Comparison of ENCODE assay signal across 24 mouse cellular contexts in genomic region chr11:89043046-89043445, GRCm38 (mm10). TPM values are rescaled to one million over a fixed set of nuclear protein-coding genes. Genes with fewer than 3 reads are reported as not detected.
DNase-seq lines count a peak whose midpoint lies in the region.
"Had no signal": no experiment of that assay in that cellular context is flagged by ENCODE, and none has a peak within 500 bp of the region (broad histone marks: within the 10 kb centered on the region; RNA-seq: fewer than 3 reads in every experiment).

No protein-coding gene starts in this region.

- DNase-seq in adrenal gland, adult 2 months, result peak; percentile 65
- DNase-seq in adrenal gland, postnatal 4 days (ENCODE audit: low spot score in 2 of 2), result no peak
- peak; percentile 7 for DNase-seq in kidney, postnatal 10 days
- DNase-seq in kidney, adult 11 months, result no peak
- DNase-seq in adipocyte (ENCODE audit: low spot score), result peak; percentile 59
- DNase-seq in adrenal gland, postnatal 36 days, result peak; percentile 57 to 68
- no peak for DNase-seq in embryo, embryonic 10.5 days (ENCODE audit: low spot score)
- DNase-seq: B cell, adult 2 months; cerebellum, adult 9-10 months; cerebellum, postnatal 14 days; forebrain, postnatal 0 days; gastrocnemius, adult 2 months; gastrocnemius, postnatal 14 days; heart, adult 11 months had no signal

RNA-seq across cellular contexts. Expression of gene Dgke, which starts 23.6 kb away (rescaled TPM):
- 10 to 100 TPM; 11.0 to 11.3 TPM for total RNA-seq in adrenal gland, adult 2 months (2021)
- polyA plus RNA-seq in adrenal gland, adult 2 months (2012; rRNA removed), result 7.8 TPM in 2 replicates
- 10 to 100 TPM; 11.3 to 14.2 TPM for total RNA-seq in adrenal gland, postnatal 4 days (2021)
- 10 to 100 TPM; 12.1 to 17.3 TPM for total RNA-seq in adrenal gland, postnatal 36 days (2021)

RNA-seq across cellular contexts. Expression of gene Gm525, which starts 30.6 kb away (rescaled TPM):
- not detected for total RNA-seq in adrenal gland, adult 2 months (2021)
- polyA plus RNA-seq in adrenal gland, adult 2 months (2012; rRNA removed), result 0.26 and 0.58 TPM in 2 replicates
- under 1 TPM in 1 of 2 experiments, not detected in 1; 0.62 TPM for total RNA-seq in adrenal gland, postnatal 4 days (2021)
- not detected for total RNA-seq in adrenal gland, postnatal 36 days (2021)
- total RNA-seq: forebrain, postnatal 0 days; G1E; gastrocnemius, adult 2 months; gastrocnemius, postnatal 14 days; heart, postnatal 25 days; hematopoietic stem cell, adult 5-6 weeks had no signal
- polyA plus RNA-seq: forebrain, embryonic 11.5 days; forebrain, embryonic 14.5 days; G1E; heart, embryonic 11.5 days; heart, embryonic 14.5 days; heart, postnatal 0 days; hindbrain, embryonic 15.5 days; Patski had no signal

RNA-seq across cellular contexts. Expression of gene Trim25, which starts 43.9 kb away (rescaled TPM):
- total RNA-seq in adrenal gland, adult 2 months (2021), result 100 to 1,000 TPM in 1 of 2 experiments, 10 to 100 TPM in 1; 87.4 to 180 TPM
- 181 and 270 TPM in 2 replicates for polyA plus RNA-seq in adrenal gland, adult 2 months (2012; rRNA removed)
- 100 to 1,000 TPM; 133 to 137 TPM for total RNA-seq in adrenal gland, postnatal 4 days (2021)
- total RNA-seq in adrenal gland, postnatal 36 days (2021), result 100 to 1,000 TPM; 146 to 165 TPM

Comparison
In these comparisons a context has a peak if more than half of its experiments do, and no peak if none do; other contexts are left out.
1. DNase-seq: peak in adrenal gland, adult 2 months (single experiment), kidney, postnatal 10 days (single experiment), adipocyte (single experiment) and adrenal gland, postnatal 36 days (2 of 2); none in adrenal gland, postnatal 4 days (0 of 2), kidney, adult 11 months (single experiment) and embryo, embryonic 10.5 days (single experiment).